Mouse (Mus musculus) forebrain, embryonic 15.5 days (tissue): ENCODE data around the gene Lrmda. TPM values are rescaled to one million over a fixed set of nuclear protein-coding genes. Genes with fewer than 3 reads are reported as not detected.

Experiments
- ATAC-seq: fragments of 200-750 bp; cut with Nextera tagmentation; replicated peaks from 2 replicates; pipeline ENCODE4 v1.8.0; 2017; ENCODE audit warnings: mild to moderate bottlenecking, moderate TSS enrichment, moderate library complexity
- H3K27ac ChIP-seq: fragments of 300-500 bp; sonication (generic); replicated peaks from 2 replicates; pipeline ENCODE4 v1.5.1; 2015; ENCODE audit warnings: mild to moderate bottlenecking, inconsistent platforms
- H3K27me3 ChIP-seq: fragments of 300-500 bp; sonication (generic); 2 replicates; pipeline ENCODE4 v1.6.1; 2015; ENCODE audit warnings: inconsistent platforms
- H3K36me3 ChIP-seq: fragments of 300-500 bp; sonication (generic); 2 replicates; pipeline ENCODE4 v1.6.1; 2015; ENCODE audit warnings: mild to moderate bottlenecking, inconsistent platforms
- H3K4me1 ChIP-seq: fragments of 300-500 bp; sonication (generic); 2 replicates; pipeline ENCODE4 v1.6.1; 2015; ENCODE audit warnings: inconsistent platforms
- H3K4me2 ChIP-seq: fragments of 300-500 bp; sonication (generic); replicated peaks from 2 replicates; pipeline ENCODE4 v1.6.1; 2015; ENCODE audit warnings: mild to moderate bottlenecking, inconsistent platforms
- H3K4me3 ChIP-seq: fragments of 300-500 bp; sonication (generic); 2 replicates; pipeline ENCODE4 v1.5.1; 2015; ENCODE audit warnings: mild to moderate bottlenecking, inconsistent platforms
- H3K9ac ChIP-seq: fragments of 300-500 bp; sonication (generic); replicated peaks from 2 replicates; pipeline ENCODE4 v1.6.1; 2015; ENCODE audit warnings: mild to moderate bottlenecking, inconsistent platforms
- H3K9me3 ChIP-seq: fragments of 300-500 bp; sonication (generic); 2 replicates; pipeline ENCODE4 v1.6.1; 2016; ENCODE audit warnings: inconsistent platforms
- WGBS: fragments of 180-500 bp; shearing (Covaris S2); methylation state at CpG from one replicate; pipeline ENCODE4 v1.1.7; 2015; ENCODE audit warnings: mixed read lengths; 5-methylcytosine and 5-hydroxymethylcytosine counted together
- polyA plus RNA-seq: library from polyadenylated mRNA; unstranded; fragments of >200 nt; fragmentation: Nextera tagmentation; extraction: Ambion mirVana; gene quantifications from 2 replicates; pipeline ENCODE4 v1.2.1, GENCODE M21; 2015

Gene Lrmda
- polyA plus RNA-seq, 1 experiment from 2014 or later = 0.15 TPM

GRCm38 (mm10) chr14:22049282-22049681 lies 29.8 kb downstream of the Lrmda start:
- no peak overlapping the region for H3K9ac ChIP-seq
- WGBS = 65% methylated on average over 1 of the region's 1 CpGs
- no peaks in the 10 kb centered on the region for H3K9me3 ChIP-seq
- no peak for ATAC-seq
- H3K4me3 ChIP-seq = no peak overlapping the region
- H3K4me2 ChIP-seq = no peak overlapping the region
- H3K27ac ChIP-seq = no peak overlapping the region
- peaks cover 8% of the 10 kb centered on the region; the same call in 1 of the 2 replicates for H3K27me3 ChIP-seq
- H3K4me1 ChIP-seq = 0 out of 2 replicates have a peak, but pooled peaks cover 4% of the 10 kb centered on the region
- no peaks in the 10 kb centered on the region for H3K36me3 ChIP-seq

- no peak; the same call in 1 of the 2 replicates for ATAC-seq
- Histone ChIP-seq H3K9me3 (no peaks in the 10 kb centered on the region), H3K4me2 (no peak overlapping the region), H3K27me3 (peaks cover 13% of the 10 kb centered on the region; the same call in 1 of the 2 replicates), H3K36me3 (no peaks in the 10 kb centered on the region), H3K4me3 (no peak overlapping the region), H3K9ac (no peak overlapping the region), H3K4me1 (0 out of 2 replicates have a peak, but pooled peaks cover 4% of the 10 kb centered on the region), H3K27ac (peak overlapping the region; percentile 51)
- WGBS = 62% methylated on average over 14 of the region's 14 CpGs
Observed at GRCm38 (mm10) chr14:22051941-22052664, 32.6 kb downstream of the Lrmda start.

- H3K36me3 ChIP-seq = no peaks in the 10 kb centered on the region
- no peak overlapping the region for H3K4me2 ChIP-seq
- no peak overlapping the region for H3K9ac ChIP-seq
- H3K4me3 ChIP-seq = no peak overlapping the region
- H3K27ac ChIP-seq = no peak overlapping the region
- peaks cover 5% of the 10 kb centered on the region for H3K4me1 ChIP-seq
- H3K27me3 ChIP-seq = 0 out of 2 replicates have a peak, but pooled peaks cover 6% of the 10 kb centered on the region
- H3K9me3 ChIP-seq = no peaks in the 10 kb centered on the region
- WGBS = 86% methylated on average over 8 of the region's 8 CpGs
- ATAC-seq = no peak
Observed at GRCm38 (mm10) chr14:22055630-22056029, 36.1 kb downstream of the Lrmda start.

GRCm38 (mm10) chr14:22056246-22056645 lies 36.7 kb downstream of the Lrmda start:
- no peak overlapping the region for H3K4me3 ChIP-seq
- H3K27ac ChIP-seq = no peak overlapping the region
- no peaks in the 10 kb centered on the region for H3K9me3 ChIP-seq
- ATAC-seq = no peak
- no peaks in the 10 kb centered on the region for H3K36me3 ChIP-seq
- no peak overlapping the region for H3K4me2 ChIP-seq
- peaks cover 10% of the 10 kb centered on the region for H3K4me1 ChIP-seq
- WGBS = 86% methylated on average over 4 of the region's 4 CpGs
- H3K9ac ChIP-seq = no peak overlapping the region
- 0 out of 2 replicates have a peak, but pooled peaks cover 6% of the 10 kb centered on the region for H3K27me3 ChIP-seq

GRCm38 (mm10) chr14:22058729-22059128 lies 39.2 kb downstream of the Lrmda start:
- Histone ChIP-seq H3K9ac (no peak overlapping the region), H3K4me3 (no peak overlapping the region), H3K4me1 (peaks cover 6% of the 10 kb centered on the region), H3K9me3 (no peaks in the 10 kb centered on the region), H3K4me2 (no peak overlapping the region), H3K36me3 (no peaks in the 10 kb centered on the region), H3K27me3 (0 out of 2 replicates have a peak, but pooled peaks cover 6% of the 10 kb centered on the region), H3K27ac (no peak overlapping the region)
- no peak for ATAC-seq
- 51% methylated on average over 1 of the region's 1 CpGs for WGBS

GRCm38 (mm10) chr14:22059348-22059861 lies 39.9 kb downstream of the Lrmda start:
- 90% methylated on average over 6 of the region's 6 CpGs for WGBS
- H3K4me1 ChIP-seq = peaks cover 6% of the 10 kb centered on the region
- H3K9ac ChIP-seq = no peak overlapping the region
- no peak overlapping the region for H3K27ac ChIP-seq
- ATAC-seq = no peak
- H3K27me3 ChIP-seq = 0 out of 2 replicates have a peak, but pooled peaks cover 6% of the 10 kb centered on the region
- no peak overlapping the region for H3K4me3 ChIP-seq
- no peak overlapping the region for H3K4me2 ChIP-seq
- H3K36me3 ChIP-seq = no peaks in the 10 kb centered on the region
- no peaks in the 10 kb centered on the region for H3K9me3 ChIP-seq

GRCm38 (mm10) chr14:22060787-22061186 lies 41.3 kb downstream of the Lrmda start:
- Histone ChIP-seq H3K9ac (no peak overlapping the region), H3K36me3 (no peaks in the 10 kb centered on the region), H3K9me3 (no peaks in the 10 kb centered on the region), H3K27me3 (no peaks in the 10 kb centered on the region), H3K4me3 (no peak overlapping the region), H3K27ac (no peak overlapping the region), H3K4me2 (no peak overlapping the region), H3K4me1 (peaks cover 6% of the 10 kb centered on the region)
- ATAC-seq = no peak
- 21% methylated on average over 7 of the region's 7 CpGs for WGBS

GRCm38 (mm10) chr14:22062117-22062855 lies 42.8 kb downstream of the Lrmda start:
- ATAC-seq = no peak
- H3K4me1 ChIP-seq = peaks cover 6% of the 10 kb centered on the region
- no peaks in the 10 kb centered on the region for H3K27me3 ChIP-seq
- no peak overlapping the region for H3K4me3 ChIP-seq
- no peak overlapping the region for H3K27ac ChIP-seq
- no peaks in the 10 kb centered on the region for H3K36me3 ChIP-seq
- H3K9me3 ChIP-seq = no peaks in the 10 kb centered on the region
- H3K4me2 ChIP-seq = no peak overlapping the region
- WGBS = 90% methylated on average over 9 of the region's 9 CpGs
- no peak overlapping the region for H3K9ac ChIP-seq

- H3K4me1 ChIP-seq = peaks cover 3% of the 10 kb centered on the region
- no peak overlapping the region for H3K27ac ChIP-seq
- H3K36me3 ChIP-seq = no peaks in the 10 kb centered on the region
- H3K9ac ChIP-seq = no peak overlapping the region
- 64% methylated on average over 2 of the region's 2 CpGs for WGBS
- H3K27me3 ChIP-seq = 0 out of 2 replicates have a peak, but pooled peaks cover 5% of the 10 kb centered on the region
- no peak overlapping the region for H3K4me2 ChIP-seq
- ATAC-seq = no peak
- H3K9me3 ChIP-seq = no peaks in the 10 kb centered on the region
- H3K4me3 ChIP-seq = no peak overlapping the region
Observed at GRCm38 (mm10) chr14:22069169-22069568, 49.7 kb downstream of the Lrmda start.

- no peaks in the 10 kb centered on the region for H3K36me3 ChIP-seq
- no peak overlapping the region for H3K4me3 ChIP-seq
- ATAC-seq = no peak
- H3K4me1 ChIP-seq = peaks cover 8% of the 10 kb centered on the region
- H3K4me2 ChIP-seq = no peak overlapping the region
- H3K27me3 ChIP-seq = 0 out of 2 replicates have a peak, but pooled peaks cover 15% of the 10 kb centered on the region
- H3K9ac ChIP-seq = no peak overlapping the region
- WGBS = 95% methylated on average over 5 of the region's 5 CpGs
- H3K27ac ChIP-seq = no peak overlapping the region
- no peaks in the 10 kb centered on the region for H3K9me3 ChIP-seq
Observed at GRCm38 (mm10) chr14:22073385-22073784, 53.9 kb downstream of the Lrmda start.

- H3K36me3 ChIP-seq = no peaks in the 10 kb centered on the region
- H3K27ac ChIP-seq = no peak overlapping the region
- H3K4me3 ChIP-seq = no peak overlapping the region
- H3K4me2 ChIP-seq = peak overlapping the region; percentile 15
- no peak for ATAC-seq
- 13% methylated on average over 16 of the region's 16 CpGs for WGBS
- no peaks in the 10 kb centered on the region for H3K9me3 ChIP-seq
- 0 out of 2 replicates have a peak, but pooled peaks cover 15% of the 10 kb centered on the region for H3K27me3 ChIP-seq
- peak overlapping the region; percentile 8; the same call in 1 of the 2 replicates for H3K9ac ChIP-seq
- H3K4me1 ChIP-seq = peaks cover 8% of the 10 kb centered on the region
Observed at GRCm38 (mm10) chr14:22074229-22074628, 54.7 kb downstream of the Lrmda start.

GRCm38 (mm10) chr14:22083931-22084330 lies 64.4 kb downstream of the Lrmda start:
- Histone ChIP-seq H3K4me3 (no peak overlapping the region), H3K9ac (no peak overlapping the region), H3K36me3 (no peaks in the 10 kb centered on the region), H3K9me3 (no peaks in the 10 kb centered on the region), H3K27ac (no peak overlapping the region), H3K27me3 (no peaks in the 10 kb centered on the region), H3K4me2 (no peak overlapping the region), H3K4me1 (no peaks in the 10 kb centered on the region)
- no peak for ATAC-seq
- WGBS = 8% methylated on average over 3 of the region's 3 CpGs
